Mouse (Mus musculus): ENCODE data around the gene Gpr37. TPM values are rescaled to one million over a fixed set of nuclear protein-coding genes. Genes with fewer than 3 reads are reported as not detected.

The Gpr37 gene
- total and polyA plus RNA-seq, 2 experiments from 2014 or later = 5.8 to 7.8 TPM

DNA sequence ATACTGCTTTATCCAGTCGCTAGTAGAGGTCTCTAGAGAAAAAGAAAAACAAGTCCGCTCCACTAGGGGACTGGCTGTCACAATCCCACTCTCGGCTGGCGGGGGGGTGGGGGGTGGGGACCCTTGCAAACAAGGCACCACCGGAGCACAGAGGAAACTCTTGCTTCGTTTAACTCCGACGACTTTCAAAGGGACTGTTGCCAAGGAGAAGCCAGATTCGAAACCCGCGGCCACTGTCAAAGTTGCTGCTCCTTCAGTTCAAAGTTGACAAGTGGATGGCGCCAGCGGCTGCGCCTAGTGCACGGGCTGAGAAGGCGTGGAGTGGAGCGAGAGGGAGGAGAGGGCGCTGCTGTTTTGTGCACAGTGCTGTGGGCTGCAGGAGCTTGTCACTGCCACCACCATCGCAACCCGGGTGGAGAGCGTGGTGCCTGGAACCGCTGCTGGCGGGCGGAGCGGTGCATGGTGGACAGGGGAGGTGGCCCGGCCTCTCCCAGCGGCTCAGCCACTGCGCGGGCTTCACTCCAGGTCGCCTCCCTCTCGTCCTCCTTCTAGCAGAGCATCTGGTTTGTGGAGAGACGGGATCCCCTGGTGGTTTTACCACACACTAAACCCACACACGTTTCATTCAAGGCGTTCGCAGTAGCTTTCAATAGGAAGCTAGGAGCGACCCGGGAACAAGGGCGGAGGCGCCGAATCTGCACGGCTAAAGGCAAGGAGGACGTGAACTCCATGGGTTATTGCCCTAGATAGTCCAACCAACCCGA is 827 bp downstream of the Gpr37 start:
- Histone ChIP-seq H3K36me3 (ENCODE audit: insufficient read depth) (no peaks in the 10 kb centered on the region), H3K4me2 (ENCODE audit: low read depth) (peak overlapping the region; percentile 91), H3K4me3 (ENCODE audit: low read depth, low read length) (peak overlapping the region; percentile 63), H3K9me3 (ENCODE audit: low read length) (no peaks in the 10 kb centered on the region), H3K27ac (ENCODE audit: low read depth, low read length) (peak overlapping the region; percentile 78), H3K4me1 (ENCODE audit: insufficient read depth) (peaks cover 4% of the 10 kb centered on the region; the same call in 1 of the 2 replicates), H3K9ac (peak overlapping the region; percentile 60), H3K27me3 (ENCODE audit: insufficient read depth, low read length) (no peaks in the 10 kb centered on the region)
- ATAC-seq (peak; percentile 81), DNase-seq (peak; percentile 68)
- 2% methylated on average over 43 of the region's 43 CpGs for WGBS
- peak; percentile 48 for TF ChIP-seq CTCF (IDR thresholded peaks at IDR 0.05; ENCODE audit: low read depth)

DNA sequence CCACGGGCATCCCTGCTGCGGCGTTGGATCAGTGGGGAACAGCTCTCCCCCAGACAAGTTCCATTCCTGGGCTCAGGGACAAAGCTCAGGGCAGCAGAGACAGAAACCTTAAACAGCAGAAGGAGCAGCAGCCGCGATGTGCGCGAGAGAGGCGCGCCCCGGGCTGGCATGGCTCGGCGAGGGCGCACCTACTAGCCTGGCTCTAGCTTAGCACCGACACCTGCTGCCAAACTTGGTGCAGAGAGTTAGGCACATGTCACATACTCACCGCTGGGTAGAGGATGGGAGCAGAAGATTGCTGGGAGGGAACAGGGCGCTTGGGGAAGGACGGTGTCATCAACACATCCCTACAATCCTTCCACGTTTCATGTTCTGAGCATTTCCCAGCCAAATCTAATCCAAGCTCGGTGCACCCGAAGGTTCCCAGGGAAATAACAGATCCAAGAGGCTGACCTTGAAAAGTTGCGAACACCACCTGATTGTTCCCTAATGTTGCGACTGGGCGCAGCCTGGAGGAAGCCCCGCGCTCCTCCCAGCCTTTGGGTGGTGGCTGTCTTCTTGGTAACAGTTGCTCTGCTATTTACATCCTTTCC is 1.5 kb downstream of the Gpr37 start:
- TF ChIP-seq CTCF (IDR thresholded peaks at IDR 0.05; ENCODE audit: low read depth) = no peak
- Histone ChIP-seq H3K4me2 (ENCODE audit: low read depth) (peak overlapping the region; percentile 91), H3K36me3 (ENCODE audit: insufficient read depth) (no peaks in the 10 kb centered on the region), H3K9ac (peak overlapping the region; percentile 60), H3K27ac (ENCODE audit: low read depth, low read length) (0 out of 2 replicates have a peak overlapping the region, but pooled peaks have one; percentile 78), H3K27me3 (ENCODE audit: insufficient read depth, low read length) (no peaks in the 10 kb centered on the region), H3K9me3 (ENCODE audit: low read length) (no peaks in the 10 kb centered on the region), H3K4me3 (ENCODE audit: low read depth, low read length) (peak overlapping the region; percentile 63), H3K4me1 (ENCODE audit: insufficient read depth) (peaks cover 4% of the 10 kb centered on the region; the same call in 1 of the 2 replicates)
- DNase-seq (peak; percentile 47), ATAC-seq (peak; percentile 25)
- 1% methylated on average over 25 of the region's 25 CpGs for WGBS

DNA sequence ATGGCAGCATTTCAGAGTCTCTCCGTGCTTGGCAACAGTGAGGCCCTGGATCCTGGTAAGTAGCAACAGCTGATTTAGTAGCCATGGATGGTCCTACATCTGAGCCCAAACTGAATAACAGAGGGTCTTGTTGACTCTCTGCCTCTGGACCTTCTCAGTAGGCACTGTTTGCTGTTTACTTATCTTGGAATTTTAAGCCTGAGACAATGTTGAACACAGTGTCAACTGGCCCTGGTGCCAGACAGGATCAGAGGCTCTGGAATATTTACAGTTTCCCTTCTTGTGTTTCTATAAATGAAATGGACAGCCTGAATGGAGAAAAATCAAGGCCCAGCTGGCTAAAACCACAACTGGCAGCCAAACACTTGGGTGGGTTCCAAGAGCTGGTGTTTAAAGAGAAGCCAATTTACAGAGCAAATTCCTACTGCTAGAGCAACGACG is 3.7 kb downstream of the Gpr37 start:
- Histone ChIP-seq H3K4me1 (ENCODE audit: insufficient read depth) (peaks cover 4% of the 10 kb centered on the region; the same call in 1 of the 2 replicates), H3K9me3 (ENCODE audit: low read length) (no peaks in the 10 kb centered on the region), H3K4me2 (ENCODE audit: low read depth) (peak overlapping the region; percentile 30), H3K9ac (no peak overlapping the region), H3K4me3 (ENCODE audit: low read depth, low read length) (no peak overlapping the region), H3K36me3 (ENCODE audit: insufficient read depth) (no peaks in the 10 kb centered on the region), H3K27me3 (ENCODE audit: insufficient read depth, low read length) (no peaks in the 10 kb centered on the region), H3K27ac (ENCODE audit: low read depth, low read length) (no peak overlapping the region)
- DNase-seq (peak; percentile 63), ATAC-seq (no peak)
- TF ChIP-seq CTCF (IDR thresholded peaks at IDR 0.05; ENCODE audit: low read depth) = no peak
- WGBS = 20% methylated on average over 3 of the region's 3 CpGs

DNA sequence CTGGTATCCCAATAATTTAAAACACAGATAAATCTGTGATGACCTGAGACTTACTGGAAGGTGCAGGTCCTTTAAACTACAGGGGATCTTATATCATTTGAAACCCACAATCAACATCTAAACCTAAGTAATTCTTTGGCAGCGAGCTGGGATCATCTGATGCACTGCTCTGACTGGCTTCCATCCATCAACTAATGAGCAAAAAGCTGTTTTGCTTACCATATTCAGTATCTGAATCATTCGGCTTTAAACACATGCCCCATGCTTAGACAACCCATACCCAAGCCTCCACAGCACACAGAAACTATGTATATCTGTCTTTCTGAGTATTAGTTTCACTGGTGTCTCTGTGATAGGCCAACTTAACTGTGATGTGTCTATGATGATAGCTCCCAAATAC is 6.1 kb downstream of the Gpr37 start:
- no peak for ATAC-seq

DNA sequence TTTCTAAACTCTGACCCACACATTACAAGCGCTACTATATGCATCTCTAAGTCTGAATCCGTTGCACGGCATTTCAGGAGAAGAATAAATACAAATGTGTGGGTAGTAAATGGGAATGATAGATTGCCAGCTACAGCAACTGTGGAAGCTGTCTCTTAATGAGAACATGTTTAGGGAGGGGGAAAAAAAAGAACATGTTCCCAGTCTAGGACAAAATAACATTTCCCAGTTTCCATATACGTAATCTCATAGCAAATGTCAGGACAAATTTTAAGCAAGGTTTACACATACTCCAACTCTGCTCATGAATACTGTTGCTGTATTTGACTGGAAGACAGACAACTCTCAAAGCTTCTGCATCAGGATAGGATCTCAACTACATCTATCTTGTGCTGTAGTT is 15.4 kb downstream of the Gpr37 start:
- no peak for ATAC-seq

More for the DNA sequence above, 6.1 kb downstream of the Gpr37 start:
- 60% methylated on average over 2 of the region's 2 CpGs for WGBS
- Histone ChIP-seq H3K9ac (no peak overlapping the region), H3K36me3 (ENCODE audit: insufficient read depth) (no peaks in the 10 kb centered on the region), H3K4me1 (ENCODE audit: insufficient read depth) (no peaks in the 10 kb centered on the region), H3K9me3 (ENCODE audit: low read length) (no peaks in the 10 kb centered on the region), H3K4me3 (ENCODE audit: low read depth, low read length) (no peak overlapping the region), H3K27ac (ENCODE audit: low read depth, low read length) (no peak overlapping the region), H3K4me2 (ENCODE audit: low read depth) (no peak overlapping the region), H3K27me3 (ENCODE audit: insufficient read depth, low read length) (no peaks in the 10 kb centered on the region)
- TF ChIP-seq CTCF (IDR thresholded peaks at IDR 0.05; ENCODE audit: low read depth) = no peak
- DNase-seq = peak; percentile 5

DNA sequence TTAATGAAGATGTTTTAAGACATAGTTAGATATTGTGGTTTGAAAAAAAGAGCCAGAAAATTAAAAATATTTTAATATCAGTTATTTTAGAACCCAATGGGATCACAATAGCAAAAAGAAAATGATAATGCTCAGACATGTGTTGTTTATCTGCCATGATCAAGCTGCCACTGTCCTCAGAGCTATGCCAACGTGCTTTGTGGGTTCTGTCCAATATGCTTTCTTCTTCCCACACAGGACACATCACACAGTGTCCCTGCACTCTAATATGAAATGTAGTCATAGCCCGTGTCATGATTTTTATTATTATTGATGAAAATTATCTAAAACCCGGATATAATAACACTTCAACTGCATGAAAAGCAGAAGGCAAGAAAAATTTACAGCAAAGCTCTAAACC is 16.7 kb downstream of the Gpr37 start:
- Histone ChIP-seq H3K4me2 (ENCODE audit: low read depth) (no peak overlapping the region), H3K27me3 (ENCODE audit: insufficient read depth, low read length) (no peaks in the 10 kb centered on the region), H3K9me3 (ENCODE audit: low read length) (no peaks in the 10 kb centered on the region), H3K36me3 (ENCODE audit: insufficient read depth) (no peaks in the 10 kb centered on the region), H3K27ac (ENCODE audit: low read depth, low read length) (no peak overlapping the region), H3K9ac (no peak overlapping the region), H3K4me1 (ENCODE audit: insufficient read depth) (no peaks in the 10 kb centered on the region), H3K4me3 (ENCODE audit: low read depth, low read length) (no peak overlapping the region)
- WGBS = 75% methylated on average over 3 of the region's 3 CpGs
- DNase-seq (no peak), ATAC-seq (no peak)
- no peak for TF ChIP-seq CTCF (IDR thresholded peaks at IDR 0.05; ENCODE audit: low read depth)

More for the DNA sequence above, 15.4 kb downstream of the Gpr37 start:
- no peak overlapping the region for H3K4me3 ChIP-seq (ENCODE audit: low read depth, low read length)
- no peaks in the 10 kb centered on the region for H3K9me3 ChIP-seq (ENCODE audit: low read length)
- no peak overlapping the region for H3K4me2 ChIP-seq (ENCODE audit: low read depth)
- no peaks in the 10 kb centered on the region for H3K4me1 ChIP-seq (ENCODE audit: insufficient read depth)
- 86% methylated on average over 4 of the region's 4 CpGs for WGBS
- no peaks in the 10 kb centered on the region for H3K27me3 ChIP-seq (ENCODE audit: insufficient read depth, low read length)
- H3K36me3 ChIP-seq (ENCODE audit: insufficient read depth) = no peaks in the 10 kb centered on the region
- no peak overlapping the region for H3K9ac ChIP-seq
- DNase-seq = no peak
- no peak overlapping the region for H3K27ac ChIP-seq (ENCODE audit: low read depth, low read length)
- no peak for TF ChIP-seq CTCF (IDR thresholded peaks at IDR 0.05; ENCODE audit: low read depth)

DNA sequence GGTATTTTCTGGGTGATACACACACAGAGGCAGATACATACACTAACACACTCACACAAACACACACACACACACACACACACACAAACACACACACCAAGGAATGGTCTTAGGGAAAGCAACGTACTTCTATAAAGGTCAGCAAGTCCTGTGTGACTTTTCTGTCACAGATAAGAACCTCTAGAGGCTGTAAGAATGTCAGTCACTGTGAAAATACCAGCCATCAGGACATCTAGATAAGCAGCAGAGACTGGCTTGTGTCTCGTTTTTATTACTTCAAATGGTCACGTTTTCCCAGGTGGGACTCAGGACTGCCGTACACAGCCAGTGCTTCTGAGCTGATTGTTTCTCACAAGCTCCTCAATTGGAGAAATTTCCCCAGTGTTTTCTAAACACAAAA is 20.4 kb downstream of the Gpr37 start:
- 79% methylated on average over 4 of the region's 4 CpGs for WGBS
- H3K4me1 ChIP-seq (ENCODE audit: insufficient read depth) = no peaks in the 10 kb centered on the region
- no peak overlapping the region for H3K27ac ChIP-seq (ENCODE audit: low read depth, low read length)
- ATAC-seq (no peak), DNase-seq (no peak)
- no peaks in the 10 kb centered on the region for H3K36me3 ChIP-seq (ENCODE audit: insufficient read depth)
- H3K4me2 ChIP-seq (ENCODE audit: low read depth) = no peak overlapping the region
- H3K9ac ChIP-seq = no peak overlapping the region
- H3K4me3 ChIP-seq (ENCODE audit: low read depth, low read length) = no peak overlapping the region
- no peaks in the 10 kb centered on the region for H3K27me3 ChIP-seq (ENCODE audit: insufficient read depth, low read length)
- TF ChIP-seq CTCF (IDR thresholded peaks at IDR 0.05; ENCODE audit: low read depth) = no peak
- H3K9me3 ChIP-seq (ENCODE audit: low read length) = no peaks in the 10 kb centered on the region

Measured in forebrain, postnatal 0 days (tissue).